Mouse (Mus musculus) limb, embryonic 13.5 days (tissue): ENCODE measurements around the gene Slc41a3. TPM values are rescaled to one million over a fixed set of nuclear protein-coding genes. Genes with fewer than 3 reads are reported as not detected.

Source experiments
- ATAC-seq: fragments of 200-750 bp; cut with Nextera tagmentation; 2 replicates; pipeline ENCODE4 v1.8.0; 2017; ENCODE audit warnings: low read depth, moderate number of reproducible peaks, moderate TSS enrichment; ENCODE audit not compliant: low FRiP score
- H3K27ac ChIP-seq: fragments of 300-500 bp; sonication (generic); 2 replicates; pipeline ENCODE4 v1.5.1; 2015; ENCODE audit warnings: inconsistent platforms, mild to moderate bottlenecking, moderate library complexity
- H3K27me3 ChIP-seq: fragments of 300-500 bp; sonication (generic); 2 replicates; pipeline ENCODE4 v1.6.1; 2015; ENCODE audit warnings: mild to moderate bottlenecking, inconsistent platforms
- H3K36me3 ChIP-seq: fragments of 300-500 bp; sonication (generic); 2 replicates; pipeline ENCODE4 v1.6.1; 2015; ENCODE audit warnings: inconsistent platforms, mild to moderate bottlenecking, moderate library complexity
- H3K4me1 ChIP-seq: fragments of 300-500 bp; sonication (generic); 2 replicates; pipeline ENCODE4 v1.6.1; 2015; ENCODE audit warnings: inconsistent platforms
- H3K4me2 ChIP-seq: fragments of 300-500 bp; sonication (generic); replicated peaks from 2 replicates; pipeline ENCODE4 v1.6.1; 2015; ENCODE audit warnings: inconsistent platforms, mild to moderate bottlenecking, moderate library complexity
- H3K4me3 ChIP-seq: fragments of 300-500 bp; sonication (generic); 2 replicates; pipeline ENCODE4 v1.5.1; 2015; ENCODE audit warnings: moderate library complexity, mild to moderate bottlenecking, inconsistent platforms
- H3K9ac ChIP-seq: fragments of 300-500 bp; sonication (generic); 2 replicates; pipeline ENCODE4 v1.6.1; 2015; ENCODE audit warnings: mild to moderate bottlenecking, inconsistent platforms
- H3K9me3 ChIP-seq: fragments of 300-500 bp; sonication (generic); 2 replicates; pipeline ENCODE4 v1.6.1; 2016; ENCODE audit warnings: inconsistent platforms
- WGBS: fragments of 180-500 bp; shearing (Covaris S2); methylation state at CpG from one replicate; pipeline ENCODE4 v1.1.7; 2015; 5-methylcytosine and 5-hydroxymethylcytosine counted together
- microRNA-seq: library from miRNA; unstranded; fragments of <30 nt; microRNA quantifications from one replicate; pipeline ENCODE4, GENCODE M21; 2016
- polyA plus RNA-seq: library from polyadenylated mRNA; unstranded; fragments of >200 nt; fragmentation: Nextera tagmentation; extraction: Ambion mirVana; gene quantifications from 2 replicates; pipeline ENCODE4 v1.2.1, GENCODE M21; 2015

The Slc41a3 gene
- polyA plus RNA-seq, 1 experiment from 2014 or later: 3.3 TPM

- Histone ChIP-seq H3K9me3 (no peaks in the 10 kb centered on the region), H3K4me3 (no peak overlapping the region), H3K36me3 (peaks cover 41% of the 10 kb centered on the region), H3K9ac (no peak overlapping the region), H3K27ac (no peak overlapping the region), H3K27me3 (no peaks in the 10 kb centered on the region), H3K4me2 (no peak overlapping the region), H3K4me1 (peaks cover 22% of the 10 kb centered on the region)
- 88% methylated on average over 1 of the region's 1 CpGs for WGBS
- no peak for ATAC-seq
These were observed 91.2 kb downstream of the Slc41a3 start for GRCm38 (mm10) chr6:90695754-90696153.

Small RNA genes within 50 kb of the gene (microRNA-seq; reads per million reads assigned to microRNA genes)
- not detected for gene Gm24816

Other genes starting within 250 kb of the Slc41a3 start
- gene Zxdc, start 235.2 kb upstream of the Slc41a3 start, polyA plus RNA-seq: 6.5 and 6.9 TPM in 2 replicates
- gene Cfap100, start 175.9 kb upstream of the Slc41a3 start, polyA plus RNA-seq: 0.37 and 0.59 TPM in 2 replicates
- 5.0 and 5.1 TPM in 2 replicates for gene Klf15, start 142.1 kb upstream of the Slc41a3 start, polyA plus RNA-seq
- 2.0 and 2.4 TPM in 2 replicates for gene Aldh1l1, start 118.3 kb upstream of the Slc41a3 start, polyA plus RNA-seq